Mouse (Mus musculus) mouse trophoblast stem cell (cell line): ENCODE data around the gene Olfr1066.
"Not testable (repeated sequence)": the region's sequence is repeated elsewhere in the genome, so short reads cannot be mapped to it uniquely, and the experiment has no call there.

ENCODE experiments used
- in situ Hi-C, 2 experiments: fragments of 300-500 bp; cut with MseI, MboI; formaldehyde crosslinking; loops; 2 replicates in 1 of 2; 3 replicates in 1 of 2; pipeline ENCODE4 v1.15.1; 2025

The Olfr1066 gene

GRCm38 (mm10) chr2:86456169-86456568, at the start of gene Olfr1066:
Olfr1066 (minus strand) TSS chr2:86456269.
- in situ Hi-C loops = loop anchor here in 1 of 2 experiments (25.0 kb wide), 1 partner anchor 719 kb away; no protein-coding TSS in a partner anchor

GRCm38 (mm10) chr2:86487286-86487685, 31.2 kb upstream of the Olfr1066 start, which contains the start of gene Olfr228:
Olfr228 (minus strand) TSS chr2:86487386.
- in situ Hi-C loops = no loop called here

GRCm38 (mm10) chr2:86464442-86465109, 8.5 kb upstream of the Olfr1066 start:
- in situ Hi-C loops = loop anchor here (5.0 to 25.0 kb wide), 2 partner anchors 727 to 737 kb away; no protein-coding TSS in a partner anchor

DNA sequence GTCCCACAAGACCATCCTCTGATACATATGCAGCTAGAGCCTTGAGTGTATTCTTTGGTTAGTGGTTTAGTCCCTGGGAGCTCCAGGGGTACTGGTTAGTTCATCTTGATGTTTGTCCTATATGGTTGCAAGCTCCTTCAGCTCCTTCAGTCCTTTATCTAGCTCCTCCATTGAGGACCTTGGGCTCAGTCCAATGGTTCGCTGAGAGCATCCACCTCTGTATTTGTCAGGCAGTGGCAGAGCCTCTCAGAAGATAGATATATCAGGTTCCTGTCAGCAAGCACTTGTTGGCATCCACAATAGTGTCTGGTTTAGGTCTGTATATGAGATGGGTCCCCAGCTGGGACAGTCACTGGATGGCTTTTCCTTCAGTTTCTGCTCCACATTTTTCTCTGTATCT, 4.4 kb upstream of the Olfr1066 start:
- in situ Hi-C loops = loop anchor here (5.0 to 25.0 kb wide), 2 partner anchors 723 to 733 kb away; no protein-coding TSS in a partner anchor

DNA sequence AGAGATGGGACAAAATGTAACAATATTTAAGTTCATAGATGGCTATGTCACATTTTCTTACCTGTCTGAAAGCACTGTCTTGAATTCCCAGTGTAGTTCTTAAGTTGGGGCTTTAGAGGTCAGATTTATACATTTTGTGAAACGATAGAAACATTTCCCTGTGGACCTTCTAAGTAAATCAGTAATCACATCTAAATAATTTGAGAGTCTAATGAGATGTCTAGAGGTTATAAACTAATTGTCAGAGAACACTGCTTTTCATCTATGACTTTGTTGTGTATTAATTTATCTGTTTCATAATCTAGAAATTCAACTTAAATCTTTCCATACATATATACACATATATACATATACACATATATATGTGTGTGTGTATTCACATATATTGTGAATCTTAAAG, 5.6 kb downstream of the Olfr1066 start, which contains the start of gene Olfr1065:
Olfr1065 (minus strand) TSS at position 101 of the 400 bp plus-strand sequence.
- in situ Hi-C loops = loop anchor here in 1 of 2 experiments (25.0 kb wide), 1 partner anchor 713 kb away; no protein-coding TSS in a partner anchor

- in situ Hi-C loops = not testable (repeated sequence)
Observed at GRCm38 (mm10) chr2:86442101-86442500, 14.0 kb downstream of the Olfr1066 start.

- in situ Hi-C loops = not testable (repeated sequence)
Observed at GRCm38 (mm10) chr2:86428511-86428910, 27.6 kb downstream of the Olfr1066 start.

GRCm38 (mm10) chr2:86426649-86427048, 29.4 kb downstream of the Olfr1066 start, which contains the start of gene Olfr1062:
Olfr1062 (minus strand) TSS chr2:86426749.
- in situ Hi-C loops = not testable (repeated sequence)

DNA sequence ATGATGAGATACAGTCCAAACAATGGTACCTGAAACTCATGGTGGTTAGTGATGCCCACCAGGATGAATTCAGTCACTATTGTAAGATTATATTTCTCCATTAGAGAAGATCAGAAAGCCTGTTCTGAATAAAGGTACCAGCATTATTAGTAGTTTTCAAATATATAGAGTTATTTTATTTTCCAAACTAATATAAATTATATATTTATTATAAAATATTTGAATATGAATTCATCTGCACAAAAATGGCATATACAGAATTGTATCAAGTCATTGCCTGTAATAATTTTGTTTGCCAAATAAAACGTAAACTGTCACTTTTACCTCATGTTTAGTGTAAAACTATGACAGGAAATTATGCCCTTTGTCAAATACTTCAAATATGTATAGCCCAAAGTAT, 42.1 kb downstream of the Olfr1066 start, which contains the start of gene Olfr1061:
Olfr1061 (minus strand) TSS at position 101 of the 400 bp plus-strand sequence.
- in situ Hi-C loops = no loop called here
